Mouse (Mus musculus): ENCODE results near the gene Tmem178b.

- TF ChIP-seq TAL1 (IDR thresholded peaks at IDR 0.05; ENCODE audit: low read length) = no peak
- no peak for TF ChIP-seq GATA1 (IDR thresholded peaks at IDR 0.05; ENCODE audit: low read length)
These were observed 203.7 kb downstream of the Tmem178b start for GRCm38 (mm10) chr6:40076670-40077313.
